Mouse (Mus musculus) bone marrow macrophage, adult 2 months (primary cell): ENCODE results near the gene Mettl7a3.
"Not testable (repeated sequence)": the region's sequence is repeated elsewhere in the genome, so short reads cannot be mapped to it uniquely, and the experiment has no call there.

Experiments used
- CTCF ChIP-seq: IDR thresholded peaks from 2 replicates; pipeline ENCODE4 v1.5.1; 2012; ENCODE audit warnings: low read depth, mild to moderate bottlenecking, low read length, moderate library complexity
- POLR2A ChIP-seq: IDR thresholded peaks from 2 replicates; pipeline ENCODE4 v1.6.1; 2012; ENCODE audit warnings: mild to moderate bottlenecking, low read depth, low read length, borderline replicate concordance

- not testable (repeated sequence) for TF ChIP-seq POLR2A, CTCF
Measured at GRCm38 (mm10) chr15:100318014-100318671, 16.6 kb upstream of the Mettl7a3 start.
